Mouse (Mus musculus) MEL (cell line): ENCODE results near the gene Naaladl2. TPM values are rescaled to one million over a fixed set of nuclear protein-coding genes. Genes with fewer than 3 reads are reported as not detected.

ENCODE experiments used
- DNase-seq: peaks from one replicate; pipeline ENCODE4 v3.0.0; 2011; ENCODE audit warnings: low read depth, low spot score
- H3K27ac ChIP-seq: 2 replicates; pipeline ENCODE4 v1.5.1; 2012; ENCODE audit warnings: low read depth, mild to moderate bottlenecking, control low read depth, low read length, moderate library complexity; ENCODE audit not compliant: control insufficient read depth
- H3K27me3 ChIP-seq, 2 experiments: fragments of 150-350 bp in 1 of 2; sonication (generic) in 1 of 2; 2 replicates each; pipeline ENCODE4 v1.6.1; 2012; ENCODE audit warnings: low read length in 2 of 2, mild to moderate bottlenecking in 2 of 2, improper control_type of control experiment in 1 of 2, moderate library complexity in 1 of 2; ENCODE audit not compliant: insufficient read depth in 2 of 2, control insufficient read depth in 1 of 2
- H3K36me3 ChIP-seq, 2 experiments: 2 replicates each; pipeline ENCODE4 v1.6.1; 2012 to 2014; ENCODE audit warnings: low read length in 2 of 2, improper control_type of control experiment in 1 of 2, inconsistent platforms in 1 of 2, mild to moderate bottlenecking in 1 of 2; ENCODE audit not compliant: insufficient read depth in 2 of 2, control insufficient read depth in 1 of 2
- H3K4me1 ChIP-seq, 2 experiments: fragments of 150-350 bp in 1 of 2; sonication (generic) in 1 of 2; 2 replicates each; pipeline ENCODE4 v1.6.1; 2012; ENCODE audit warnings: low read length in 2 of 2, improper control_type of control experiment in 1 of 2, mild to moderate bottlenecking in 1 of 2; ENCODE audit not compliant: insufficient read depth in 2 of 2, control insufficient read depth in 1 of 2
- H3K4me3 ChIP-seq, 2 experiments: fragments of 150-350 bp in 1 of 2; sonication (generic) in 1 of 2; 2 replicates each; pipeline ENCODE4 v1.5.1; 2012; ENCODE audit warnings: low read depth in 2 of 2, low read length in 2 of 2, mild to moderate bottlenecking in 2 of 2, moderate library complexity in 2 of 2, control low read depth in 1 of 2, improper control_type of control experiment in 1 of 2; ENCODE audit not compliant: control insufficient read depth in 1 of 2, insufficient read depth in 1 of 2
- H3K79me2 ChIP-seq: 2 replicates; pipeline ENCODE4 v1.6.1; 2012; ENCODE audit warnings: mild to moderate bottlenecking, low read length, moderate library complexity; ENCODE audit not compliant: control insufficient read depth, poor library complexity, insufficient read depth
- H3K9ac ChIP-seq: 2 replicates; pipeline ENCODE4 v1.6.1; 2012; ENCODE audit warnings: low read depth, mild to moderate bottlenecking, control low read depth, low read length, moderate library complexity; ENCODE audit not compliant: control insufficient read depth, poor library complexity, severe bottlenecking
- H3K9me3 ChIP-seq: fragments of 150-350 bp; sonication (generic); replicated peaks from 2 replicates; pipeline ENCODE4 v1.6.1; 2012; ENCODE audit warnings: mild to moderate bottlenecking, low read length, improper control_type of control experiment, moderate library complexity; ENCODE audit not compliant: insufficient read depth
- BHLHE40 ChIP-seq: IDR thresholded peaks from 2 replicates; pipeline ENCODE4 v1.6.1; 2012; ENCODE audit warnings: low read depth, mild to moderate bottlenecking, inconsistent platforms, low read length, improper control_type of control experiment, borderline replicate concordance
- CHD1 ChIP-seq: IDR thresholded peaks from 2 replicates; pipeline ENCODE4 v1.6.1; 2012; ENCODE audit warnings: low read depth, mild to moderate bottlenecking, inconsistent platforms, low read length, improper control_type of control experiment
- CHD2 ChIP-seq: IDR thresholded peaks from 2 replicates; pipeline ENCODE4 v1.6.1; 2011; ENCODE audit warnings: low read length, improper control_type of control experiment
- CTCF ChIP-seq, 3 experiments: IDR thresholded peaks in 2 of 3; conservative IDR thresholded peaks in 1 of 3; 2 replicates each; pipeline ENCODE4 v1.5.1; 2011 to 2012; ENCODE audit warnings: low read length in 3 of 3, low read depth in 2 of 3, mild to moderate bottlenecking in 2 of 3, improper control_type of control experiment in 1 of 3, inconsistent platforms in 1 of 3, mixed read lengths in 1 of 3, moderate library complexity in 1 of 3; ENCODE audit not compliant: control insufficient read depth in 1 of 3, insufficient read depth in 1 of 3, poor library complexity in 1 of 3, severe bottlenecking in 1 of 3
- E2F4 ChIP-seq: IDR thresholded peaks from 2 replicates; pipeline ENCODE4 v1.6.1; 2011; ENCODE audit warnings: low read depth, low read length, improper control_type of control experiment, borderline replicate concordance
- ELF1 ChIP-seq: IDR thresholded peaks from 2 replicates; pipeline ENCODE4 v1.6.1; 2014; ENCODE audit warnings: low read depth, mild to moderate bottlenecking, inconsistent platforms, low read length, improper control_type of control experiment, moderate library complexity
- EP300 ChIP-seq, 2 experiments: IDR thresholded peaks; 2 replicates each; pipeline ENCODE4 v1.6.1; 2011; ENCODE audit warnings: improper control_type of control experiment in 2 of 2, low read length in 2 of 2, low read depth in 1 of 2, mild to moderate bottlenecking in 1 of 2
- ETS1 ChIP-seq: IDR thresholded peaks from 2 replicates; pipeline ENCODE4 v1.6.1; 2012; ENCODE audit warnings: low read depth, mild to moderate bottlenecking, inconsistent platforms, low read length, improper control_type of control experiment, moderate library complexity
- GABPA ChIP-seq: IDR thresholded peaks from 2 replicates; pipeline ENCODE4 v1.6.1; 2012; ENCODE audit warnings: low read depth, mild to moderate bottlenecking, inconsistent platforms, low read length, improper control_type of control experiment, moderate library complexity
- GATA1 ChIP-seq: IDR thresholded peaks from 2 replicates; pipeline ENCODE4 v1.6.1; 2011; ENCODE audit warnings: low read depth, low read length, improper control_type of control experiment
- HCFC1 ChIP-seq: IDR thresholded peaks from 2 replicates; pipeline ENCODE4 v1.6.1; 2012; ENCODE audit warnings: low read depth, mild to moderate bottlenecking, inconsistent platforms, low read length, improper control_type of control experiment, moderate library complexity
- JUND ChIP-seq: IDR thresholded peaks from 2 replicates; pipeline ENCODE4 v1.6.1; 2011; ENCODE audit warnings: low read depth, mild to moderate bottlenecking, improper control_type of control experiment, low read length
- KAT2A ChIP-seq: conservative IDR thresholded peaks from 2 replicates; pipeline ENCODE4 v1.6.1; 2012; ENCODE audit warnings: low read depth, low read length, improper control_type of control experiment, inconsistent platforms
- MAFK ChIP-seq: IDR thresholded peaks from 2 replicates; pipeline ENCODE4 v1.6.1; 2011; ENCODE audit warnings: low read depth, mild to moderate bottlenecking, low read length, improper control_type of control experiment, borderline replicate concordance
- MAX ChIP-seq: IDR thresholded peaks from 2 replicates; pipeline ENCODE4 v1.6.1; 2011; ENCODE audit warnings: low read length, improper control_type of control experiment
- MAZ ChIP-seq: IDR thresholded peaks from 2 replicates; pipeline ENCODE4 v1.6.1; 2012; ENCODE audit warnings: low read depth, mild to moderate bottlenecking, inconsistent platforms, low read length, improper control_type of control experiment
- MEF2A ChIP-seq: IDR thresholded peaks from 2 replicates; pipeline ENCODE4 v1.6.1; 2014; ENCODE audit warnings: low read depth, mild to moderate bottlenecking, inconsistent platforms, low read length, improper control_type of control experiment; ENCODE audit not compliant: poor library complexity, insufficient replicate concordance, severe bottlenecking; ENCODE audit errors: extremely low read depth
- MXI1 ChIP-seq: IDR thresholded peaks from 2 replicates; pipeline ENCODE4 v1.6.1; 2011; ENCODE audit warnings: mild to moderate bottlenecking, low read depth, low read length, improper control_type of control experiment
- MYB ChIP-seq: IDR thresholded peaks from 2 replicates; pipeline ENCODE4 v1.6.1; 2011; ENCODE audit warnings: mild to moderate bottlenecking, low read depth, low read length, improper control_type of control experiment
- MYC ChIP-seq: IDR thresholded peaks from 2 replicates; pipeline ENCODE4 v1.6.1; 2011; ENCODE audit warnings: low read depth, mild to moderate bottlenecking, low read length, improper control_type of control experiment, moderate library complexity
- NRF1 ChIP-seq: IDR thresholded peaks from 2 replicates; pipeline ENCODE4 v1.6.1; 2014; ENCODE audit warnings: low read depth, mild to moderate bottlenecking, inconsistent platforms, low read length, improper control_type of control experiment, moderate library complexity; ENCODE audit not compliant: poor library complexity, insufficient read depth, severe bottlenecking
- POLR2A ChIP-seq, 2 experiments: IDR thresholded peaks; 2 replicates each; pipeline ENCODE4 v1.6.1; 2011 to 2012; ENCODE audit warnings: low read length in 2 of 2, mild to moderate bottlenecking in 2 of 2, control low read depth in 1 of 2, improper control_type of control experiment in 1 of 2, low read depth in 1 of 2, moderate library complexity in 1 of 2; ENCODE audit not compliant: control insufficient read depth in 1 of 2, insufficient read depth in 1 of 2, poor library complexity in 1 of 2
- POLR2AphosphoS5 ChIP-seq: IDR thresholded peaks from 2 replicates; pipeline ENCODE4 v1.6.1; 2012; ENCODE audit warnings: low read depth, borderline replicate concordance, mild to moderate bottlenecking, inconsistent platforms, low read length, moderate library complexity, mixed read lengths
- RAD21 ChIP-seq: IDR thresholded peaks from 2 replicates; pipeline ENCODE4 v1.6.1; 2011; ENCODE audit warnings: mild to moderate bottlenecking, low read depth, low read length, improper control_type of control experiment
- RCOR1 ChIP-seq: IDR thresholded peaks from 2 replicates; pipeline ENCODE4 v1.6.1; 2012; ENCODE audit warnings: low read depth, mild to moderate bottlenecking, inconsistent platforms, low read length, improper control_type of control experiment
- SIN3A ChIP-seq: IDR thresholded peaks from 2 replicates; pipeline ENCODE4 v1.6.1; 2012; ENCODE audit warnings: low read length, improper control_type of control experiment, inconsistent platforms
- SMC3 ChIP-seq: IDR thresholded peaks from 2 replicates; pipeline ENCODE4 v1.6.1; 2011; ENCODE audit warnings: low read depth, low read length, improper control_type of control experiment
- TAL1 ChIP-seq: IDR thresholded peaks from 2 replicates; pipeline ENCODE4 v1.6.1; 2012; ENCODE audit warnings: mild to moderate bottlenecking, inconsistent platforms, low read length, moderate library complexity, mixed read lengths
- TBP ChIP-seq: IDR thresholded peaks from 2 replicates; pipeline ENCODE4 v1.8.0; 2011; ENCODE audit warnings: low read depth, low read length, improper control_type of control experiment
- TCF12 ChIP-seq: IDR thresholded peaks from 2 replicates; pipeline ENCODE4 v1.6.1; 2014; ENCODE audit warnings: low read depth, mild to moderate bottlenecking, inconsistent platforms, low read length, improper control_type of control experiment, moderate library complexity
- UBTF ChIP-seq: IDR thresholded peaks from 2 replicates; pipeline ENCODE4 v1.6.1; 2012; ENCODE audit warnings: low read depth, mild to moderate bottlenecking, inconsistent platforms, low read length, improper control_type of control experiment, moderate library complexity, borderline replicate concordance; ENCODE audit not compliant: insufficient read depth
- USF1 ChIP-seq: IDR thresholded peaks from 2 replicates; pipeline ENCODE4 v1.6.1; 2014; ENCODE audit warnings: low read depth, mild to moderate bottlenecking, inconsistent platforms, low read length, improper control_type of control experiment, moderate library complexity
- USF2 ChIP-seq, 2 experiments: IDR thresholded peaks; 2 replicates each; pipeline ENCODE4 v1.6.1; 2011 to 2012; ENCODE audit warnings: improper control_type of control experiment in 2 of 2, low read length in 2 of 2, borderline replicate concordance in 1 of 2, inconsistent platforms in 1 of 2, low read depth in 1 of 2, mild to moderate bottlenecking in 1 of 2; ENCODE audit not compliant: insufficient read depth in 1 of 2
- ZC3H11A ChIP-seq: IDR thresholded peaks from 2 replicates; pipeline ENCODE4 v1.6.1; 2012; ENCODE audit warnings: low read depth, mild to moderate bottlenecking, inconsistent platforms, low read length, improper control_type of control experiment
- ZKSCAN1 ChIP-seq: IDR thresholded peaks from 2 replicates; pipeline ENCODE4 v1.6.1; 2012; ENCODE audit warnings: low read depth, mild to moderate bottlenecking, inconsistent platforms, low read length, improper control_type of control experiment, moderate library complexity
- ZMIZ1 ChIP-seq: IDR thresholded peaks from 2 replicates; pipeline ENCODE4 v1.6.1; 2012; ENCODE audit warnings: low read depth, mild to moderate bottlenecking, inconsistent platforms, low read length, improper control_type of control experiment, moderate library complexity
- ZNF384 ChIP-seq: IDR thresholded peaks from 2 replicates; pipeline ENCODE4 v1.6.1; 2012; ENCODE audit warnings: low read depth, mild to moderate bottlenecking, inconsistent platforms, low read length, improper control_type of control experiment
- polyA plus RNA-seq, 2 experiments: library from polyadenylated mRNA; stranded (reverse) in 1 of 2; unstranded in 1 of 2; fragments of >175 nt in 1 of 2; fragments of >200 nt in 1 of 2; gene quantifications; 2 replicates each; pipeline versions ENCODE4 v1.2.1 to v1.2.4; 2012; ENCODE audit warnings: low replicate concordance in 2 of 2, low read depth in 1 of 2; ENCODE audit not compliant: insufficient read length in 2 of 2, insufficient read depth in 1 of 2, missing spikeins in 1 of 2
- total RNA-seq: library from RNA; depleted of rRNA; stranded (reverse); fragments of 300-350 nt; gene quantifications from 2 replicates; pipeline ENCODE4 v1.2.3, GENCODE M21; 2012

Naaladl2 gene
- total and polyA plus RNA-seq, 3 experiments, result 0.17 TPM; not detected in 2

DNA sequence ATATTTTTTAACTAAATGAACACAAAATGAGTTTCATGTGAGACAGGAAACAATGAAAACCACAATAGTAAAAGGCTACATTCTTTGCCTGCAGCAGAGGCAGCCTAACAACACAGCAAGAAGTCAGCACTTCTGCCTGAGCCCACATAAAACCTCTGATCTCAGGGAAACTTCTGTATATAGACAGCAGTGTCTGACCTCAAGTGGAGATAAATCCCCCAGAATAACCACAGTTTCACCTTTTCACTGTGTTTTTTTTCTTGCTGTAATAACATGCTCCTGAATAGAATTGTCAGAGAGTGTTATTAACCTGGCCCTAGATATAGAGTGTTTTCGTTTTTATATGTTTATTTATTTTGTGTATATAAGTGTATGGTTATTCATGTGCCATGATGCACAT lies 1286.8 kb downstream of the Naaladl2 start:
- no peak overlapping the region for H3K4me3 ChIP-seq
- peak; percentile 81 for DNase-seq
- peaks cover 0 to 6% of the 10 kb centered on the region in 2 experiments; a peak in 1 of 4 replicates for H3K4me1 ChIP-seq
- no peaks in the 10 kb centered on the region for H3K79me2 ChIP-seq
- H3K27ac ChIP-seq, result no peak overlapping the region
- H3K36me3 ChIP-seq, result peaks cover 0 to 3% of the 10 kb centered on the region in 2 experiments; a peak in 1 of 4 replicates
- H3K9ac ChIP-seq, result no peak overlapping the region
- no peaks in the 10 kb centered on the region for H3K9me3 ChIP-seq
- H3K27me3 ChIP-seq, result no peaks in the 10 kb centered on the region
- TF ChIP-seq MYB, result no peak
- no peak for TF ChIP-seq ZMIZ1
- no peak for TF ChIP-seq BHLHE40
- peak; percentile 48; the same call in 1 of the 2 replicates for TF ChIP-seq ETS1
- TF ChIP-seq TAL1, result no peak
- TF ChIP-seq RAD21, result peak; percentile 20
- TF ChIP-seq HCFC1, result no peak
- TF ChIP-seq EP300 (IDR thresholded peaks at IDR 0.05; ENCODE audit: low read depth in 1 of 2, low read length in 2 of 2), result peak; percentile 67 to 71; a peak in 3 of 4 replicates
- TF ChIP-seq USF2 (IDR thresholded peaks at IDR 0.05; ENCODE audit: borderline replicate concordance in 1 of 2, insufficient read depth in 1 of 2, low read depth in 1 of 2, low read length in 2 of 2), result no peak
- no peak for TF ChIP-seq NRF1
- no peak for TF ChIP-seq MXI1
- no peak for TF ChIP-seq ZC3H11A
- peak; percentile 39; the same call in 1 of the 2 replicates for TF ChIP-seq TCF12
- peak; percentile 40; the same call in 1 of the 2 replicates for TF ChIP-seq MEF2A
- no peak for TF ChIP-seq KAT2A
- no peak for TF ChIP-seq MAX
- TF ChIP-seq POLR2A (IDR thresholded peaks at IDR 0.05; ENCODE audit: control insufficient read depth in 1 of 2, insufficient read depth in 1 of 2, low read depth in 1 of 2, low read length in 2 of 2, poor library complexity in 1 of 2), result no peak
- peak; percentile 77 for TF ChIP-seq RCOR1
- TF ChIP-seq UBTF, result no peak
- 0 out of 2 replicates have a peak, but pooled peaks have one; percentile 11 for TF ChIP-seq SMC3
- no peak for TF ChIP-seq MAZ
- TF ChIP-seq CTCF (IDR thresholded peaks at IDR 0.05 in 2 of 3, conservative IDR thresholded peaks at IDR 0.05 in 1 of 3; ENCODE audit: control insufficient read depth in 1 of 3, insufficient read depth in 1 of 3, low read depth in 2 of 3, low read length in 3 of 3, poor library complexity in 1 of 3, severe bottlenecking in 1 of 3), result no peak
- TF ChIP-seq GABPA, result no peak
- TF ChIP-seq POLR2AphosphoS5, result no peak
- TF ChIP-seq USF1, result no peak
- TF ChIP-seq MAFK, result peak; percentile 51; the same call in 1 of the 2 replicates
- TF ChIP-seq CHD2, result no peak
- peak; percentile 70 for TF ChIP-seq GATA1
- no peak for TF ChIP-seq E2F4
- TF ChIP-seq ZKSCAN1, result 0 out of 2 replicates have a peak, but pooled peaks have one; percentile 32
- no peak for TF ChIP-seq ELF1
- TF ChIP-seq CHD1, result no peak
- peak; percentile 90 for TF ChIP-seq ZNF384
- no peak for TF ChIP-seq JUND
- TF ChIP-seq MYC, result no peak; the same call in 1 of the 2 replicates
- TF ChIP-seq SIN3A, result no peak
- TF ChIP-seq TBP, result no peak
